Mouse (Mus musculus) embryonic facial prominence, embryonic 13.5 days (tissue): ENCODE results near the gene Klhl18. TPM values are rescaled to one million over a fixed set of nuclear protein-coding genes. Genes with fewer than 3 reads are reported as not detected.
"Not testable (repeated sequence)": the region's sequence is repeated elsewhere in the genome, so short reads cannot be mapped to it uniquely, and the experiment has no call there.

ENCODE experiments used
- ATAC-seq: fragments of 200-750 bp; cut with Nextera tagmentation; 2 replicates; pipeline ENCODE4 v1.8.0; 2017; ENCODE audit warnings: low read depth; ENCODE audit not compliant: insufficient number of reproducible peaks, insufficient read depth, low FRiP score, low TSS enrichment
- H3K27ac ChIP-seq: fragments of 300-500 bp; sonication (generic); 2 replicates; pipeline ENCODE4 v1.5.1; 2015; ENCODE audit warnings: moderate library complexity, mild to moderate bottlenecking, inconsistent platforms
- H3K27me3 ChIP-seq: fragments of 300-500 bp; sonication (generic); 2 replicates; pipeline ENCODE4 v1.6.1; 2015; ENCODE audit warnings: mild to moderate bottlenecking, inconsistent platforms
- H3K36me3 ChIP-seq: fragments of 300-500 bp; sonication (generic); 2 replicates; pipeline ENCODE4 v1.6.1; 2015; ENCODE audit warnings: mild to moderate bottlenecking, inconsistent platforms
- H3K4me1 ChIP-seq: fragments of 300-500 bp; sonication (generic); 2 replicates; pipeline ENCODE4 v1.6.1; 2015; ENCODE audit warnings: inconsistent platforms
- H3K4me2 ChIP-seq: fragments of 300-500 bp; sonication (generic); 2 replicates; pipeline ENCODE4 v1.6.1; 2015; ENCODE audit warnings: moderate library complexity, mild to moderate bottlenecking, inconsistent platforms
- H3K4me3 ChIP-seq: fragments of 300-500 bp; sonication (generic); 2 replicates; pipeline ENCODE4 v1.5.1; 2015; ENCODE audit warnings: mild to moderate bottlenecking, inconsistent platforms
- H3K9ac ChIP-seq: fragments of 300-500 bp; sonication (generic); 2 replicates; pipeline ENCODE4 v1.6.1; 2015; ENCODE audit warnings: mild to moderate bottlenecking, inconsistent platforms
- H3K9me3 ChIP-seq: fragments of 300-500 bp; sonication (generic); 2 replicates; pipeline ENCODE4 v1.6.1; 2016; ENCODE audit warnings: inconsistent platforms
- WGBS: fragments of 180-500 bp; shearing (Covaris S2); methylation state at CpG from one replicate; pipeline ENCODE4 v1.1.7; 2015; ENCODE audit warnings: mixed read lengths; 5-methylcytosine and 5-hydroxymethylcytosine counted together
- polyA plus RNA-seq: library from polyadenylated mRNA; unstranded; fragments of >200 nt; fragmentation: Nextera tagmentation; extraction: Ambion mirVana; gene quantifications from 2 replicates; pipeline ENCODE4 v1.2.1, GENCODE M21; 2015

Klhl18 gene
- polyA plus RNA-seq, 1 experiment from 2014 or later: 9.3 TPM

- WGBS: 54% methylated on average over 9 of the region's 9 CpGs
- H3K4me1 ChIP-seq: no peaks in the 10 kb centered on the region
- ATAC-seq: no peak
- H3K27ac ChIP-seq: no peak overlapping the region
- H3K9me3 ChIP-seq: no peaks in the 10 kb centered on the region
- H3K9ac ChIP-seq: no peak overlapping the region
- no peak overlapping the region for H3K4me3 ChIP-seq
- no peaks in the 10 kb centered on the region for H3K27me3 ChIP-seq
- no peaks in the 10 kb centered on the region for H3K36me3 ChIP-seq
- H3K4me2 ChIP-seq: no peak overlapping the region
Measured at GRCm38 (mm10) chr9:110413785-110414184, 62.7 kb downstream of the Klhl18 start.

- Histone ChIP-seq H3K4me3 (no peak overlapping the region), H3K9me3 (no peaks in the 10 kb centered on the region), H3K36me3 (no peaks in the 10 kb centered on the region), H3K4me2 (no peak overlapping the region), H3K4me1 (no peaks in the 10 kb centered on the region), H3K27ac (no peak overlapping the region), H3K27me3 (no peaks in the 10 kb centered on the region), H3K9ac (0 out of 2 replicates have a peak overlapping the region, but pooled peaks have one; percentile 40)
- ATAC-seq: no peak
- 65% methylated on average over 7 of the region's 7 CpGs for WGBS
Measured at GRCm38 (mm10) chr9:110412926-110413325, 63.6 kb downstream of the Klhl18 start.

- peaks cover 9% of the 10 kb centered on the region for H3K4me1 ChIP-seq
- H3K9ac ChIP-seq: no peak overlapping the region
- H3K4me3 ChIP-seq: no peak overlapping the region
- WGBS: 42% methylated on average over 6 of the region's 6 CpGs
- H3K9me3 ChIP-seq: no peaks in the 10 kb centered on the region
- no peaks in the 10 kb centered on the region for H3K27me3 ChIP-seq
- no peak overlapping the region for H3K27ac ChIP-seq
- ATAC-seq: no peak
- no peaks in the 10 kb centered on the region for H3K36me3 ChIP-seq
- H3K4me2 ChIP-seq: no peak overlapping the region
Measured at GRCm38 (mm10) chr9:110410908-110411887, 65.3 kb downstream of the Klhl18 start.

GRCm38 (mm10) chr9:110408099-110408773 lies 68.3 kb downstream of the Klhl18 start, which contains the start of gene Ptpn23:
Ptpn23 (minus strand) TSS chr9:110408213.
- Histone ChIP-seq H3K4me2 (peak within 1 kb of the TSS; percentile 95), H3K27me3 (no peaks in the 10 kb centered on the region), H3K27ac (peak within 1 kb of the TSS; percentile 84), H3K9me3 (no peaks in the 10 kb centered on the region), H3K9ac (peak within 1 kb of the TSS; percentile 95), H3K36me3 (peaks cover 6% of the 10 kb centered on the region; the same call in 1 of the 2 replicates), H3K4me1 (peaks cover 14% of the 10 kb centered on the region), H3K4me3 (peak within 1 kb of the TSS; percentile 90)
- 1% methylated on average over 39 of the region's 39 CpGs for WGBS
- ATAC-seq: peak; percentile 94

- Histone ChIP-seq H3K36me3 (peaks cover 9% of the 10 kb centered on the region), H3K27ac (peak overlapping the region; percentile 75), H3K4me3 (peak overlapping the region; percentile 90), H3K4me2 (peak overlapping the region; percentile 95), H3K4me1 (peaks cover 14% of the 10 kb centered on the region), H3K9me3 (no peaks in the 10 kb centered on the region), H3K9ac (peak overlapping the region; percentile 95), H3K27me3 (no peaks in the 10 kb centered on the region)
- WGBS: 2% methylated on average over 41 of the region's 41 CpGs
- ATAC-seq: peak; percentile 50
Measured at GRCm38 (mm10) chr9:110407311-110408098, 69.0 kb downstream of the Klhl18 start.

- not testable (repeated sequence) for H3K27ac ChIP-seq, H3K9me3 ChIP-seq, ATAC-seq, H3K9ac ChIP-seq, H3K4me3 ChIP-seq, H3K4me2 ChIP-seq, H3K27me3 ChIP-seq
- Histone ChIP-seq H3K36me3 (peaks cover 21% of the 10 kb centered on the region), H3K4me1 (peaks cover 14% of the 10 kb centered on the region)
- WGBS: 95% methylated on average over 4 of the region's 4 CpGs
Measured at GRCm38 (mm10) chr9:110403240-110403639, 73.3 kb downstream of the Klhl18 start.

- Histone ChIP-seq H3K9ac (no peak overlapping the region), H3K4me1 (peaks cover 14% of the 10 kb centered on the region), H3K36me3 (peaks cover 24% of the 10 kb centered on the region), H3K27ac (no peak overlapping the region), H3K4me3 (no peak overlapping the region), H3K27me3 (no peaks in the 10 kb centered on the region), H3K9me3 (no peaks in the 10 kb centered on the region), H3K4me2 (no peak overlapping the region)
- 97% methylated on average over 2 of the region's 2 CpGs for WGBS
- no peak for ATAC-seq
Measured at GRCm38 (mm10) chr9:110402731-110403130, 73.8 kb downstream of the Klhl18 start.

GRCm38 (mm10) chr9:110400650-110401049 lies 75.8 kb downstream of the Klhl18 start:
- 90% methylated on average over 5 of the region's 5 CpGs for WGBS
- ATAC-seq: no peak

GRCm38 (mm10) chr9:110393295-110393694 lies 83.2 kb downstream of the Klhl18 start:
- no peaks in the 10 kb centered on the region for H3K4me1 ChIP-seq

More at GRCm38 (mm10) chr9:110400650-110401049, 75.8 kb downstream of the Klhl18 start:
- no peaks in the 10 kb centered on the region for H3K27me3 ChIP-seq
- H3K9ac ChIP-seq: no peak overlapping the region
- H3K27ac ChIP-seq: no peak overlapping the region
- H3K36me3 ChIP-seq: peaks cover 36% of the 10 kb centered on the region
- no peak overlapping the region for H3K4me2 ChIP-seq
- H3K4me3 ChIP-seq: no peak overlapping the region
- H3K4me1 ChIP-seq: 0 out of 2 replicates have a peak, but pooled peaks cover under 1% of the 10 kb centered on the region
- H3K9me3 ChIP-seq: no peaks in the 10 kb centered on the region

GRCm38 (mm10) chr9:110390843-110391242 lies 85.7 kb downstream of the Klhl18 start:
- H3K36me3 ChIP-seq: peaks cover 96% of the 10 kb centered on the region

More at GRCm38 (mm10) chr9:110393295-110393694, 83.2 kb downstream of the Klhl18 start:
- ATAC-seq: no peak
- H3K4me3 ChIP-seq: no peak overlapping the region
- no peak overlapping the region for H3K4me2 ChIP-seq
- no peaks in the 10 kb centered on the region for H3K9me3 ChIP-seq
- H3K27ac ChIP-seq: no peak overlapping the region
- no peak overlapping the region for H3K9ac ChIP-seq
- H3K36me3 ChIP-seq: peaks cover 87% of the 10 kb centered on the region
- no peaks in the 10 kb centered on the region for H3K27me3 ChIP-seq
- WGBS: 90% methylated on average over 4 of the region's 4 CpGs

GRCm38 (mm10) chr9:110388011-110388410 lies 88.5 kb downstream of the Klhl18 start:
- ATAC-seq: no peak
- 94% methylated on average over 7 of the region's 7 CpGs for WGBS

More at GRCm38 (mm10) chr9:110390843-110391242, 85.7 kb downstream of the Klhl18 start:
- WGBS: 96% methylated on average over 3 of the region's 3 CpGs
- H3K4me1 ChIP-seq: no peaks in the 10 kb centered on the region
- H3K4me2 ChIP-seq: no peak overlapping the region
- H3K27me3 ChIP-seq: no peaks in the 10 kb centered on the region
- no peak overlapping the region for H3K9ac ChIP-seq
- ATAC-seq: no peak
- H3K9me3 ChIP-seq: no peaks in the 10 kb centered on the region
- no peak overlapping the region for H3K27ac ChIP-seq
- H3K4me3 ChIP-seq: no peak overlapping the region

More at GRCm38 (mm10) chr9:110388011-110388410, 88.5 kb downstream of the Klhl18 start:
- H3K9me3 ChIP-seq: no peaks in the 10 kb centered on the region
- no peaks in the 10 kb centered on the region for H3K4me1 ChIP-seq
- H3K4me2 ChIP-seq: no peak overlapping the region
- no peak overlapping the region for H3K27ac ChIP-seq
- no peak overlapping the region for H3K4me3 ChIP-seq
- H3K36me3 ChIP-seq: peaks cover 99% of the 10 kb centered on the region
- H3K27me3 ChIP-seq: no peaks in the 10 kb centered on the region
- H3K9ac ChIP-seq: no peak overlapping the region
